In genomic region chr13:107260274-107260673, GRCm38 (mm10) we compare ENCODE assay signal across 28 mouse cellular contexts.
"Had no signal": no experiment of that assay in that cellular context is flagged by ENCODE, and none has a peak within 500 bp of the region (broad histone marks: within the 10 kb centered on the region; RNA-seq: fewer than 3 reads in every experiment).

No protein-coding gene starts in this region.

- H3K27ac ChIP-seq: heart, adult 2 months; heart, embryonic 13.5 days; heart, embryonic 15.5 days; hindbrain, embryonic 13.5 days; hindbrain, embryonic 15.5 days; hindbrain, postnatal 0 days; kidney, embryonic 15.5 days; kidney, postnatal 0 days; layer of hippocampus, adult 2 months; left cerebral cortex, adult 2 months; limb, embryonic 10.5 days; limb, embryonic 12.5 days; liver, embryonic 13.5 days; liver, embryonic 15.5 days had no signal

- H3K9ac ChIP-seq: heart, embryonic 13.5 days; heart, embryonic 15.5 days; hindbrain, embryonic 13.5 days; hindbrain, embryonic 15.5 days; kidney, embryonic 15.5 days; limb, embryonic 12.5 days; liver, embryonic 13.5 days; liver, embryonic 15.5 days had no signal

- H3K4me3 ChIP-seq: heart, adult 2 months; heart, embryonic 13.5 days; heart, embryonic 15.5 days; hindbrain, embryonic 13.5 days; hindbrain, embryonic 15.5 days; kidney, embryonic 15.5 days; layer of hippocampus, adult 2 months; left cerebral cortex, adult 2 months; limb, embryonic 10.5 days; limb, embryonic 12.5 days; liver, embryonic 13.5 days; liver, embryonic 15.5 days had no signal

- H3K4me2 ChIP-seq: heart, embryonic 11.5 days; heart, embryonic 13.5 days; heart, embryonic 15.5 days; hindbrain, embryonic 13.5 days; hindbrain, embryonic 15.5 days; kidney, embryonic 15.5 days; limb, embryonic 12.5 days; liver, embryonic 11.5 days; liver, embryonic 13.5 days; liver, embryonic 15.5 days had no signal

- ATAC-seq: hindbrain, postnatal 0 days; intestine, embryonic 16.5 days had no signal

- H3K27me3 ChIP-seq: heart, embryonic 13.5 days; heart, embryonic 15.5 days; hindbrain, embryonic 13.5 days; hindbrain, embryonic 15.5 days; kidney, embryonic 15.5 days; limb, embryonic 12.5 days; liver, embryonic 13.5 days; liver, embryonic 15.5 days had no signal

- H3K36me3 ChIP-seq: heart, embryonic 13.5 days; heart, embryonic 15.5 days; hindbrain, embryonic 13.5 days; hindbrain, embryonic 15.5 days; kidney, embryonic 15.5 days; limb, embryonic 10.5 days; limb, embryonic 12.5 days; liver, embryonic 13.5 days; liver, embryonic 15.5 days had no signal

- H3K9me3 ChIP-seq: heart, embryonic 13.5 days; heart, embryonic 15.5 days; hindbrain, embryonic 13.5 days; hindbrain, embryonic 15.5 days; kidney, embryonic 15.5 days; limb, embryonic 10.5 days; limb, embryonic 12.5 days; liver, embryonic 13.5 days; liver, embryonic 15.5 days had no signal

- DNase-seq: gastrocnemius, postnatal 14 days; gastrocnemius, postnatal 36 days; heart, adult 11 months; heart, adult 2 months; heart, postnatal 14 days; heart, postnatal 36 days; kidney, adult 11 months; kidney, adult 2 months; kidney, adult 9 months; kidney, postnatal 14 days; kidney, postnatal 36 days; liver; liver, embryonic 13.5 days had no signal

- H3K4me1 ChIP-seq: heart, embryonic 13.5 days; heart, embryonic 15.5 days; hindbrain, embryonic 13.5 days; hindbrain, embryonic 15.5 days; kidney, embryonic 15.5 days; limb, embryonic 10.5 days; limb, embryonic 12.5 days; liver, embryonic 13.5 days; liver, embryonic 15.5 days had no signal
